Mouse (Mus musculus): ENCODE data around the gene Pde12. TPM values are rescaled to one million over a fixed set of nuclear protein-coding genes. Genes with fewer than 3 reads are reported as not detected.
"Not testable (repeated sequence)": the region's sequence is repeated elsewhere in the genome, so short reads cannot be mapped to it uniquely, and the experiment has no call there.

Pde12 gene
- total and polyA plus RNA-seq, 3 experiments: 18.0 to 19.8 TPM; not detected in 1

- TF ChIP-seq ZC3H11A (IDR thresholded peaks at IDR 0.05; ENCODE audit: low read depth, low read length) (peak; percentile 99), MEF2A (IDR thresholded peaks at IDR 0.05; ENCODE audit: extremely low read depth, insufficient replicate concordance, low read depth, low read length, poor library complexity, severe bottlenecking) (no peak), SIN3A (IDR thresholded peaks at IDR 0.05; ENCODE audit: low read length) (peak; percentile 83), POLR2AphosphoS5 (IDR thresholded peaks at IDR 0.05; ENCODE audit: borderline replicate concordance, low read depth, low read length) (no peak)
Observed at GRCm38 (mm10) chr14:26669292-26670073, at the start of gene Pde12 (continued).

GRCm38 (mm10) chr14:26705246-26705645, 35.6 kb upstream of the Pde12 start:
- not testable (repeated sequence) for H3K79me2 ChIP-seq (ENCODE audit: control insufficient read depth, insufficient read depth, low read length, poor library complexity); H3K9me3 ChIP-seq (replicated peaks; ENCODE audit: insufficient read depth, low read length); H3K9ac ChIP-seq (ENCODE audit: control insufficient read depth, low read depth, low read length, poor library complexity, severe bottlenecking); H3K36me3 ChIP-seq (ENCODE audit: control insufficient read depth in 1 of 2, insufficient read depth in 2 of 2, low read length in 2 of 2); H3K27ac ChIP-seq (ENCODE audit: control insufficient read depth, low read depth, low read length); H3K4me1 ChIP-seq (ENCODE audit: control insufficient read depth in 1 of 2, insufficient read depth in 2 of 2, low read length in 2 of 2); H3K4me3 ChIP-seq (ENCODE audit: control insufficient read depth in 1 of 2, insufficient read depth in 1 of 2, low read depth in 2 of 2, low read length in 2 of 2)
- DNase-seq (ENCODE audit: low read depth, low spot score): peak; percentile 41
- TF ChIP-seq SMC3 (IDR thresholded peaks at IDR 0.05; ENCODE audit: low read depth, low read length) (peak; percentile 55), ZC3H11A (IDR thresholded peaks at IDR 0.05; ENCODE audit: low read depth, low read length) (peak; percentile 40), RAD21 (IDR thresholded peaks at IDR 0.05; ENCODE audit: low read depth, low read length) (peak; percentile 39), CTCF (IDR thresholded peaks at IDR 0.05 in 2 of 3, conservative IDR thresholded peaks at IDR 0.05 in 1 of 3; ENCODE audit: control insufficient read depth in 1 of 3, insufficient read depth in 1 of 3, low read depth in 2 of 3, low read length in 3 of 3, poor library complexity in 1 of 3, severe bottlenecking in 1 of 3) (peak in 2 of 3 experiments; percentile 18 to 42; a peak in 2 of 6 replicates)
- peaks cover 6 to 17% of the 10 kb centered on the region in 2 experiments for H3K27me3 ChIP-seq (ENCODE audit: control insufficient read depth in 1 of 2, insufficient read depth in 2 of 2, low read length in 2 of 2)

- no peak overlapping the region for H3K27ac ChIP-seq (ENCODE audit: control insufficient read depth, low read depth, low read length)
- TF ChIP-seq MAX (IDR thresholded peaks at IDR 0.05; ENCODE audit: low read length) (no peak), UBTF (IDR thresholded peaks at IDR 0.05; ENCODE audit: borderline replicate concordance, insufficient read depth, low read depth, low read length) (no peak), CTCF (IDR thresholded peaks at IDR 0.05 in 2 of 3, conservative IDR thresholded peaks at IDR 0.05 in 1 of 3; ENCODE audit: control insufficient read depth in 1 of 3, insufficient read depth in 1 of 3, low read depth in 2 of 3, low read length in 3 of 3, poor library complexity in 1 of 3, severe bottlenecking in 1 of 3) (peak in 2 of 3 experiments; percentile 49 to 78; a peak in 5 of 6 replicates), HCFC1 (IDR thresholded peaks at IDR 0.05; ENCODE audit: low read depth, low read length) (no peak), ETS1 (IDR thresholded peaks at IDR 0.05; ENCODE audit: low read depth, low read length) (no peak), ZNF384 (IDR thresholded peaks at IDR 0.05; ENCODE audit: low read depth, low read length) (peak; percentile 95), RAD21 (IDR thresholded peaks at IDR 0.05; ENCODE audit: low read depth, low read length) (peak; percentile 78), MYC (IDR thresholded peaks at IDR 0.05; ENCODE audit: low read depth, low read length) (peak; percentile 92), MAFK (IDR thresholded peaks at IDR 0.05; ENCODE audit: borderline replicate concordance, low read depth, low read length) (no peak), SMC3 (IDR thresholded peaks at IDR 0.05; ENCODE audit: low read depth, low read length) (peak; percentile 81), ZC3H11A (IDR thresholded peaks at IDR 0.05; ENCODE audit: low read depth, low read length) (peak; percentile 85), ZKSCAN1 (IDR thresholded peaks at IDR 0.05; ENCODE audit: low read depth, low read length) (no peak), MXI1 (IDR thresholded peaks at IDR 0.05; ENCODE audit: low read depth, low read length) (no peak), ELF1 (IDR thresholded peaks at IDR 0.05; ENCODE audit: low read depth, low read length) (no peak), MEF2A (IDR thresholded peaks at IDR 0.05; ENCODE audit: extremely low read depth, insufficient replicate concordance, low read depth, low read length, poor library complexity, severe bottlenecking) (no peak), TAL1 (IDR thresholded peaks at IDR 0.05; ENCODE audit: low read length) (no peak), CHD2 (IDR thresholded peaks at IDR 0.05; ENCODE audit: low read length) (no peak), TCF12 (IDR thresholded peaks at IDR 0.05; ENCODE audit: low read depth, low read length) (no peak), USF1 (IDR thresholded peaks at IDR 0.05; ENCODE audit: low read depth, low read length) (no peak), KAT2A (conservative IDR thresholded peaks at IDR 0.05; ENCODE audit: low read depth, low read length) (no peak), POLR2A (IDR thresholded peaks at IDR 0.05; ENCODE audit: control insufficient read depth in 1 of 2, insufficient read depth in 1 of 2, low read depth in 1 of 2, low read length in 2 of 2, poor library complexity in 1 of 2) (no peak)
- H3K27me3 ChIP-seq (ENCODE audit: control insufficient read depth in 1 of 2, insufficient read depth in 2 of 2, low read length in 2 of 2): peaks cover 6% of the 10 kb centered on the region in 2 experiments
- no peaks in the 10 kb centered on the region for H3K36me3 ChIP-seq (ENCODE audit: control insufficient read depth in 1 of 2, insufficient read depth in 2 of 2, low read length in 2 of 2)
- no peak overlapping the region for H3K9ac ChIP-seq (ENCODE audit: control insufficient read depth, low read depth, low read length, poor library complexity, severe bottlenecking)
- no peaks in the 10 kb centered on the region for H3K79me2 ChIP-seq (ENCODE audit: control insufficient read depth, insufficient read depth, low read length, poor library complexity)
- no peak overlapping the region for H3K4me3 ChIP-seq (ENCODE audit: control insufficient read depth in 1 of 2, insufficient read depth in 1 of 2, low read depth in 2 of 2, low read length in 2 of 2)
- no peaks in the 10 kb centered on the region for H3K9me3 ChIP-seq (replicated peaks; ENCODE audit: insufficient read depth, low read length)
- no peaks in the 10 kb centered on the region for H3K4me1 ChIP-seq (ENCODE audit: control insufficient read depth in 1 of 2, insufficient read depth in 2 of 2, low read length in 2 of 2)
- peak; percentile 71 for DNase-seq (ENCODE audit: low read depth, low spot score)
Observed at GRCm38 (mm10) chr14:26697912-26698311, 28.2 kb upstream of the Pde12 start.
